Mouse (Mus musculus): Measurements from ENCODE around the gene Ankub1. TPM values are rescaled to one million over a fixed set of nuclear protein-coding genes. Genes with fewer than 3 reads are reported as not detected.

Gene Ankub1
- polyA plus RNA-seq, 1 experiment from 2014 or later = not detected

DNA sequence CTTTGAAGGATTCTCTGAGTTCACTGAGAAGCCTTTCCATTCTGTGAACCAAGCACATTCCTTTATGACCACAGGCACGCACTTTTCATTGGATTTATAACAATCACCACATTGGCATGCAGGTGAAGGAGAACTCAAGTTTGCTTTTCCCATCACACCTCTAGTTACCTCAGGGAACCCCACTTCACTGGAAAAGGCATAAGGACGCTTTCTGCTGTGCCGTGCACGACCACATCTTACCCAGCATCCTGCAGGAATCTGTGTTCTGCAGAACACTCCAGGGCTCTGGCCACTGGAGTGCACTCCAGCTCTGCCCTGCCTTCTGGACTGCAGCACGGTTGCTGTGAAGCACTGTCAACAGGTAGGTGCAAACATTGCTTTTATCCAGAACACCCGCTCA, 55.0 kb downstream of the Ankub1 start:
- Histone ChIP-seq H3K4me2 (no peak overlapping the region), H3K4me3 (no peak overlapping the region), H3K9ac (no peak overlapping the region), H3K9me3 (no peaks in the 10 kb centered on the region), H3K27ac (replicated peaks) (no peak overlapping the region), H3K4me1 (no peaks in the 10 kb centered on the region), H3K27me3 (replicated peaks) (no peaks in the 10 kb centered on the region), H3K36me3 (no peaks in the 10 kb centered on the region)
- ATAC-seq (ENCODE audit: extremely low read depth, insufficient number of reproducible peaks, low FRiP score, low TSS enrichment) = no peak
- 56% methylated on average over 6 of the region's 6 CpGs for WGBS

DNA sequence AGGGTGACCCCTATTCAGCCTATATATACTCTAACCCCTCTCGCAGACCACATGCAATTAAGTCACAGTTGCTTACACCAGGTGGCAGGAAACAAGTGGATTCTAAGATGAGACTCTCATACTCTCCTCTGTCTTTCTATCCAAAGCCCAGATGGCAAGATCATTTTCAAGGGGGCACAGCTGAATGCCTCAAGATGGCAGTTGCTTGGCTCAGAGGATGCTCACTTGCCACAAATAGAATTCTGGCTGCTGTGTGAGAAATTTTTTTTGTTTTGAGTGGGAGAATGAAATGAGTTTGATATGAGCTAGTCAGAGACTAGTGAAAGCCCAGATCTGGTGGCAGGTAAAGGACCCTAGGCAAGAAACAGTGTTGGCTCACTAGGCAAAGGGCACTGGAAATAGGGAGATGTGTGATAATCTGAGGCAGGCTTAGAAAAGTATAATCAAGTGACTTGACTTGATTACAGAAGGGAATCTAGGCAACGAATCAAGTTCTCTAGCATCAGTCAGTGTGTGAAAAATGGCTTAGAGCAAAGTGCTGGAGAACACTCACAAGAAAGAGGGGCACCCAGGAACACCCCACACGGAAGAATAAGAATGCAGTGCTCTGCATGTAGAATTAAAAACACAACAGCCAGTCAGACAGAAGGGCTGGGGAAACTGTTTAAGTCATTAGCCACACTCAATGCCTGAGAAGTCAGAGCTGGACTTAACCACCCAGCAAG, 57.7 kb downstream of the Ankub1 start:
- H3K27ac ChIP-seq (replicated peaks) = no peak overlapping the region
- no peak overlapping the region for H3K4me2 ChIP-seq
- ATAC-seq (ENCODE audit: extremely low read depth, insufficient number of reproducible peaks, low FRiP score, low TSS enrichment) = no peak
- no peaks in the 10 kb centered on the region for H3K27me3 ChIP-seq (replicated peaks)
- H3K4me1 ChIP-seq = no peaks in the 10 kb centered on the region
- no peaks in the 10 kb centered on the region for H3K9me3 ChIP-seq
- 60% methylated on average over 3 of the region's 3 CpGs for WGBS
- no peak overlapping the region for H3K4me3 ChIP-seq
- H3K9ac ChIP-seq = no peak overlapping the region
- no peaks in the 10 kb centered on the region for H3K36me3 ChIP-seq

DNA sequence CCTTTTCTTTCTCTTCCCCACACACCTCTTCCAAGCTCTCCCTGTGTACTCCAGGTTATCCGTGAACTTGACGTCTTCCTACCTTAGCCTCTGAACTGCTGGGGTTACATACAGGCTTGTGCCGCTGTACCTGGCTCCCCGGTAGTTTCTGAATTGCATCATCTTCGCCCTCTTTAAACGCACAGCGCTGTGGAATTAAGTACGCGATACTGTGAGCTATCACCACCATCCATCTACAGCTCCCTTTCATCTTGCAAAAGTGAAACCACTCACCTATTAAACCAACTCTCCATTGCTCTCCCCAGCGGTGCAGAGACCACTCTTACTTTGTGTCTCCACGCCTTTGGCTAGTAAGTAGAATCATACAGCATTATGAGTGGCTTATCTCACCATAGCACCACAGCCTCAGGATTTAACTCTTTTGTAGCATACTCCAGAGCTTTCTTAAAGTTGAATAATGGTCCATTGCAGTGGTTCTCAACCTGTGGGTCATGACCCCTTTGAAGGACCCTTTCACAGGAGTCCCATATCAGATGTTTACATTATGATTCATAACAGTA, 65.6 kb downstream of the Ankub1 start:
- Histone ChIP-seq H3K9me3 (no peaks in the 10 kb centered on the region), H3K27me3 (replicated peaks) (no peaks in the 10 kb centered on the region), H3K4me2 (no peak overlapping the region), H3K9ac (no peak overlapping the region), H3K4me3 (no peak overlapping the region), H3K4me1 (peaks cover 5% of the 10 kb centered on the region; the same call in 1 of the 2 replicates), H3K36me3 (no peaks in the 10 kb centered on the region), H3K27ac (replicated peaks) (no peak overlapping the region)
- ATAC-seq (ENCODE audit: extremely low read depth, insufficient number of reproducible peaks, low FRiP score, low TSS enrichment) = no peak
- WGBS = 68% methylated on average over 10 of the region's 11 CpGs

DNA sequence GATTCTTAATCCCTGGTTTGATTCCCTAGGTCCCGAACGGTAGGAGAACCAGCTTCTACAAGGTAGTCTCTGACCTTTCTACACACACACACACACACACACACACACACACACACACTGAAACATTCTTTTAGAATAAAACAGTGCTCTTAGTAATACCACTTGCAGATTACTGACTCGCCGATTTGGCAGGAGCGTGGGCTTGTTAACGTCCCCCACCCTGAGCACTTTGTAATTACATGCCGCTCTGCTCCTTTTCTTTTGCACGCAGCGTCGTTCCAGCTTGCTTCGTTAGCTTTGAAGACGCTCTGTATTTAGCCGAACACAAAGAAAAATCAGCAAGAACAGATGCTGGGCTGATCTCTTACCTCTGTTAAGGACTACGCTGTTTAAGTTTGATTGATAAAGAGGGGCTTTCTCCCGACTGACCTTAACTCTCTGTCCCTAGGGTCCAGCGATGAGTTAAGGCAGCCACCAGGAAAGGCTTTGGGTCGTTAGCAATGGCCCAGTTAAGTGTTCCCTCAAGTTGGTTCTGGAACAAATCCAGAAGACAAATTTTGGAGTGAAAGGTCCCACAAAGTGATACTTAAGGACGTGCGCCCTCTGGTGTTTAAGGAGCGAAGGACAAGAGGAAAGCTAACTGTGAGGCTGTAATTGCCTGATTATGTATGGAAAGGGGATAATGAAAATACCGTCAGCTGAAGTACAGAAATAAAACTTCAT, 67.2 kb downstream of the Ankub1 start:
- peak overlapping the region; percentile 69 for H3K9ac ChIP-seq
- WGBS = 35% methylated on average over 21 of the region's 21 CpGs
- no peaks in the 10 kb centered on the region for H3K36me3 ChIP-seq
- H3K4me3 ChIP-seq = peak overlapping the region; percentile 49
- peak overlapping the region; percentile 75 for H3K4me2 ChIP-seq
- H3K9me3 ChIP-seq = no peaks in the 10 kb centered on the region
- 0 out of 2 replicates have a peak, but pooled peaks have one; percentile 14 for ATAC-seq (ENCODE audit: extremely low read depth, insufficient number of reproducible peaks, low FRiP score, low TSS enrichment)
- peaks cover 5% of the 10 kb centered on the region; the same call in 1 of the 2 replicates for H3K4me1 ChIP-seq
- no peaks in the 10 kb centered on the region for H3K27me3 ChIP-seq (replicated peaks)
- H3K27ac ChIP-seq (replicated peaks) = peak overlapping the region; percentile 41; the same call in 1 of the 2 replicates

DNA sequence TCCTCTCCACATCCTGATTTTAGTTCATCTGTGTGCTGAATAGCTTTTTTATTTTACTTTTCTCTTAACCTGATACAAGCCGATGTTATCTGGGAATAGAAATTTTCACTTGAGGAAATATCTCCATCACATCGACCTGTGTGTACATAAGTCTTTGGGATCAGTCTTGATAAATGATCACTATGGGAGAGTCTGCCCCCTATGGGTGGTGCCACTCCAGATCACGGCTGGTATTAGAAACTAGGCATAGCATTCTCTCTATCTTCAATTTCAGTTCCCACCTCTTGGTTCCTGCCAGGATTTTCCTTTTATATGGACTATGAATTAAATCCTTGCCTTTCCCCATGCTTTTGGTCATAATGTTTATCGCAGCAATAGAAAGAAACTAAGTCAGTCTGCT, 72.9 kb downstream of the Ankub1 start:
- H3K4me3 ChIP-seq = no peak overlapping the region
- H3K27me3 ChIP-seq (replicated peaks) = no peaks in the 10 kb centered on the region
- no peaks in the 10 kb centered on the region for H3K4me1 ChIP-seq
- no peak overlapping the region for H3K9ac ChIP-seq
- 70% methylated on average over 4 of the region's 4 CpGs for WGBS
- H3K27ac ChIP-seq (replicated peaks) = no peak overlapping the region
- H3K36me3 ChIP-seq = no peaks in the 10 kb centered on the region
- H3K9me3 ChIP-seq = no peaks in the 10 kb centered on the region
- H3K4me2 ChIP-seq = no peak overlapping the region
- ATAC-seq (ENCODE audit: extremely low read depth, insufficient number of reproducible peaks, low FRiP score, low TSS enrichment) = no peak

GRCm38 (mm10) chr3:57615652-57616051, 76.9 kb downstream of the Ankub1 start:
- ATAC-seq (ENCODE audit: extremely low read depth, insufficient number of reproducible peaks, low FRiP score, low TSS enrichment) = no peak
- Histone ChIP-seq H3K27ac (replicated peaks) (no peak overlapping the region), H3K9ac (no peak overlapping the region), H3K27me3 (replicated peaks) (no peaks in the 10 kb centered on the region), H3K4me2 (no peak overlapping the region), H3K4me3 (no peak overlapping the region), H3K36me3 (no peaks in the 10 kb centered on the region), H3K9me3 (no peaks in the 10 kb centered on the region), H3K4me1 (peaks cover 9% of the 10 kb centered on the region)
- WGBS = 77% methylated on average over 4 of the region's 4 CpGs

GRCm38 (mm10) chr3:57612430-57612997, 80.1 kb downstream of the Ankub1 start:
- no peaks in the 10 kb centered on the region for H3K9me3 ChIP-seq
- no peak overlapping the region for H3K4me3 ChIP-seq
- WGBS = 72% methylated on average over 3 of the region's 3 CpGs
- no peak overlapping the region for H3K9ac ChIP-seq
- H3K27ac ChIP-seq (replicated peaks) = no peak overlapping the region
- H3K27me3 ChIP-seq (replicated peaks) = no peaks in the 10 kb centered on the region
- H3K36me3 ChIP-seq = no peaks in the 10 kb centered on the region
- ATAC-seq (ENCODE audit: extremely low read depth, insufficient number of reproducible peaks, low FRiP score, low TSS enrichment) = no peak
- H3K4me2 ChIP-seq = no peak overlapping the region
- H3K4me1 ChIP-seq = peaks cover 9% of the 10 kb centered on the region

- 17% methylated on average over 7 of the region's 7 CpGs for WGBS
- peaks cover 9% of the 10 kb centered on the region for H3K4me1 ChIP-seq
- no peaks in the 10 kb centered on the region for H3K36me3 ChIP-seq
- no peak overlapping the region for H3K4me2 ChIP-seq
- no peak for ATAC-seq (ENCODE audit: extremely low read depth, insufficient number of reproducible peaks, low FRiP score, low TSS enrichment)
- H3K9me3 ChIP-seq = no peaks in the 10 kb centered on the region
- H3K9ac ChIP-seq = no peak overlapping the region
- no peak overlapping the region for H3K27ac ChIP-seq (replicated peaks)
- H3K27me3 ChIP-seq (replicated peaks) = no peaks in the 10 kb centered on the region
- H3K4me3 ChIP-seq = no peak overlapping the region
Measured at GRCm38 (mm10) chr3:57611776-57612175, 80.8 kb downstream of the Ankub1 start.

Small RNA genes lying within 50 kb of the gene (microRNA-seq; reads per million reads assigned to microRNA genes)
- gene Mir6377 = not detected

Other genes starting within 250 kb of the Ankub1 start
- 13.8 and 16.1 TPM in 2 replicates for gene Wwtr1, start 116.9 kb downstream of the Ankub1 start, polyA plus RNA-seq (2015; fragmentation: Nextera tagmentation; extraction: Ambion mirVana)
- 43.8 and 50.9 TPM in 2 replicates for gene Commd2, start 41.1 kb downstream of the Ankub1 start, polyA plus RNA-seq (2015; fragmentation: Nextera tagmentation; extraction: Ambion mirVana)
- gene Rnf13, start 43.3 kb upstream of the Ankub1 start, polyA plus RNA-seq (2015; fragmentation: Nextera tagmentation; extraction: Ambion mirVana) = 56.2 and 63.3 TPM in 2 replicates
- gene Pfn2, start 155.3 kb upstream of the Ankub1 start, polyA plus RNA-seq (2015; fragmentation: Nextera tagmentation; extraction: Ambion mirVana) = 48.4 and 53.3 TPM in 2 replicates